Mouse (Mus musculus) central nervous system, embryonic 14 days (tissue): ENCODE measurements around the gene Muc1. TPM values are rescaled to one million over a fixed set of nuclear protein-coding genes. Genes with fewer than 3 reads are reported as not detected.

ENCODE experiments used
- polyA plus RNA-seq: library from polyadenylated mRNA; depleted of rRNA; stranded (reverse); fragments of >200 nt; gene quantifications from 2 replicates; pipeline ENCODE4 v1.2.3, GENCODE M21; 2012; rRNA removed

Gene Muc1
- 9.0 and 10.7 TPM in 2 replicates for polyA plus RNA-seq

GRCm38 (mm10) chr3:89228836-89229235 lies at the start of gene Muc1:
Gene Muc1, plus strand, starts transcription at chr3:89229057.

GRCm38 (mm10) chr3:89183058-89183958 lies 45.5 kb upstream of the Muc1 start, which contains the start of gene Fam189b:
Gene Fam189b, plus strand, starts transcription at chr3:89183143.

GRCm38 (mm10) chr3:89202253-89203141 lies 26.4 kb upstream of the Muc1 start, which contains the start of gene Gba:
Gene Gba, plus strand, starts transcription at chr3:89202928.

GRCm38 (mm10) chr3:89214681-89215411 lies 14.0 kb upstream of the Muc1 start, which contains the start of gene Thbs3:
Gene Thbs3, plus strand, starts transcription at chr3:89215180.

GRCm38 (mm10) chr3:89226900-89227299 lies 2.0 kb upstream of the Muc1 start, which contains the start of gene Mtx1:
Gene Mtx1, minus strand, starts transcription at chr3:89227088.

GRCm38 (mm10) chr3:89245688-89246171 lies 16.9 kb downstream of the Muc1 start, which contains the start of gene Krtcap2:
Gene Krtcap2, plus strand, starts transcription at chr3:89245966.

GRCm38 (mm10) chr3:89246261-89247100 lies 17.6 kb downstream of the Muc1 start, which contains the start of gene Trim46:
Gene Trim46, minus strand, starts transcription at chr3:89246309.

GRCm38 (mm10) chr3:89259076-89259475 lies 30.2 kb downstream of the Muc1 start, which contains the start of gene Dpm3:
Gene Dpm3, plus strand, starts transcription at chr3:89259358.

GRCm38 (mm10) chr3:89270051-89270755 lies 41.3 kb downstream of the Muc1 start, which contains the start of gene Slc50a1:
Gene Slc50a1, minus strand, starts transcription at chr3:89270570.

GRCm38 (mm10) chr3:89280606-89281511 lies 52.0 kb downstream of the Muc1 start, which contains the start of gene Efna1:
Gene Efna1, minus strand, starts transcription at chr3:89281142.

Other genes with a start within 250 kb of the Muc1 start
- gene Rusc1, start 135.7 kb upstream of the Muc1 start, polyA plus RNA-seq = 108 and 121 TPM in 2 replicates
- 0.04 TPM in 1 of 2 replicates, not detected in the other for gene Gm43738, start 128.0 kb upstream of the Muc1 start, polyA plus RNA-seq
- gene Fdps, start 127.1 kb upstream of the Muc1 start, polyA plus RNA-seq = 171 and 173 TPM in 2 replicates
- 0.16 and 0.20 TPM in 2 replicates for gene Pklr, start 92.9 kb upstream of the Muc1 start, polyA plus RNA-seq
- 39.0 and 45.4 TPM in 2 replicates for gene Hcn3, start 68.9 kb upstream of the Muc1 start, polyA plus RNA-seq
- 134 and 139 TPM in 2 replicates for gene Clk2, start 64.3 kb upstream of the Muc1 start, polyA plus RNA-seq
- gene Scamp3, start 51.6 kb upstream of the Muc1 start, polyA plus RNA-seq = 126 and 132 TPM in 2 replicates
- 73.1 and 87.3 TPM in 2 replicates for gene Fam189b, start 45.9 kb upstream of the Muc1 start, polyA plus RNA-seq
- 51.1 and 54.2 TPM in 2 replicates for gene Gba, start 26.1 kb upstream of the Muc1 start, polyA plus RNA-seq
- gene Thbs3, start 13.9 kb upstream of the Muc1 start, polyA plus RNA-seq = 175 and 182 TPM in 2 replicates
- 162 and 175 TPM in 2 replicates for gene Mtx1, start 2.0 kb upstream of the Muc1 start, polyA plus RNA-seq
- gene Krtcap2, start 16.9 kb downstream of the Muc1 start, polyA plus RNA-seq = 101 and 102 TPM in 2 replicates
- gene Trim46, start 17.3 kb downstream of the Muc1 start, polyA plus RNA-seq = 104 and 109 TPM in 2 replicates
- 175 and 201 TPM in 2 replicates for gene Dpm3, start 30.3 kb downstream of the Muc1 start, polyA plus RNA-seq
- gene Slc50a1, start 41.5 kb downstream of the Muc1 start, polyA plus RNA-seq = 57.4 and 74.4 TPM in 2 replicates
- 12.7 and 19.2 TPM in 2 replicates for gene Efna1, start 52.1 kb downstream of the Muc1 start, polyA plus RNA-seq
- 50.5 and 63.6 TPM in 2 replicates for gene Efna3, start 93.9 kb downstream of the Muc1 start, polyA plus RNA-seq
- gene Efna4, start 109.0 kb downstream of the Muc1 start, polyA plus RNA-seq = 23.2 and 25.2 TPM in 2 replicates
- gene Adam15, start 120.9 kb downstream of the Muc1 start, polyA plus RNA-seq = 60.2 and 80.6 TPM in 2 replicates
- gene Dcst2, start 132.9 kb downstream of the Muc1 start, polyA plus RNA-seq = 0.31 and 0.36 TPM in 2 replicates
- gene Dcst1, start 136.2 kb downstream of the Muc1 start, polyA plus RNA-seq = 0.05 and 0.10 TPM in 2 replicates
- 2.3 and 4.1 TPM in 2 replicates for gene Zbtb7b, start 165.7 kb downstream of the Muc1 start, polyA plus RNA-seq
- gene Lenep, start 173.7 kb downstream of the Muc1 start, polyA plus RNA-seq = 4.3 and 5.9 TPM in 2 replicates
- gene Flad1, start 182.8 kb downstream of the Muc1 start, polyA plus RNA-seq = 44.4 and 51.7 TPM in 2 replicates
- gene Cks1b, start 189.3 kb downstream of the Muc1 start, polyA plus RNA-seq = 129 and 142 TPM in 2 replicates
- gene Shc1, start 189.4 kb downstream of the Muc1 start, polyA plus RNA-seq = 28.8 and 52.2 TPM in 2 replicates
- 63.1 and 63.3 TPM in 2 replicates for gene Pygo2, start 201.2 kb downstream of the Muc1 start, polyA plus RNA-seq
- 11.9 and 16.8 TPM in 2 replicates for gene Pbxip1, start 207.6 kb downstream of the Muc1 start, polyA plus RNA-seq
- gene Pmvk, start 225.5 kb downstream of the Muc1 start, polyA plus RNA-seq = 74.1 and 83.7 TPM in 2 replicates